Mouse (Mus musculus): ENCODE measurements around the gene Nek4.

- TF ChIP-seq POLR2A (IDR thresholded peaks at IDR 0.05; ENCODE audit: borderline replicate concordance, low read depth, low read length) (no peak), CTCF (IDR thresholded peaks at IDR 0.05; ENCODE audit: low read depth, low read length) (no peak)
These were observed 37.8 kb upstream of the Nek4 start for GRCm38 (mm10) chr14:30913404-30913803.
